Mouse (Mus musculus): Measurements from ENCODE around the gene Fbxo28.

DNA sequence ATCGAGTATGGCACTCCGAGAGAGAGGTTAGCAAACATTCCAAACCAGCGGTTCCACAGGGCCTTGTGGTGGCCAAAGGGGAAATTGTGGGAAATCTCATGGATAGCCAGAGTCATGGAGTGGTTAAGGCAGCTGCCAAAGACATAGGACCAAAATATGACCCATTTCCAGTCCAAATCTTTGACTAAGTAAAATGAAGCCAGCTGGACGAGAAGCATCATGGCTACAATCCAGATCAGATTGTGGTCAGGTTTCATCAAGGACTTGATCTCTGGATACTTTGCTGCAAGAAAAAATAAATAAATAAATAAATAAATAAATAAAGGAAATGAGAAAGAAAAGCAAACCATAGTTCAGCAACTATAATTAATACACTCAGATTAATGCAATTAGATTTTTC lies 62.0 kb downstream of the Fbxo28 start:
- TF ChIP-seq CTCF (IDR thresholded peaks at IDR 0.05; ENCODE audit: extremely low read depth, insufficient read depth, insufficient read length, insufficient replicate concordance) (no peak), POLR2A (IDR thresholded peaks at IDR 0.05; ENCODE audit: low read depth, low read length) (no peak)
